Mouse (Mus musculus): ENCODE measurements around the gene Ppp4c. TPM values are rescaled to one million over a fixed set of nuclear protein-coding genes. Genes with fewer than 3 reads are reported as not detected.

The Ppp4c gene
- total RNA-seq, 2 experiments from 2014 or later, result 49.0 to 51.8 TPM

GRCm38 (mm10) chr7:126802134-126802889, 10.0 kb upstream of the Ppp4c start:
- DNase-seq (ENCODE audit: low spot score in 2 of 2), result no peak

GRCm38 (mm10) chr7:126801057-126801422, 8.7 kb upstream of the Ppp4c start:
- no peak for DNase-seq (ENCODE audit: low spot score in 2 of 2)

GRCm38 (mm10) chr7:126800269-126801056, 8.2 kb upstream of the Ppp4c start:
- DNase-seq (ENCODE audit: low spot score in 2 of 2), result no peak

GRCm38 (mm10) chr7:126799468-126800268, 7.4 kb upstream of the Ppp4c start:
- DNase-seq (ENCODE audit: low spot score in 2 of 2), result no peak

- DNase-seq (ENCODE audit: low spot score in 2 of 2), result peak; percentile 95 to 99
These were observed 6.8 kb upstream of the Ppp4c start for GRCm38 (mm10) chr7:126799050-126799467.

GRCm38 (mm10) chr7:126798127-126799049, 6.1 kb upstream of the Ppp4c start:
- no peak for DNase-seq (ENCODE audit: low spot score in 2 of 2)

- DNase-seq (ENCODE audit: low spot score in 2 of 2), result no peak
These were observed 5.3 kb upstream of the Ppp4c start, which contains the start of gene Fam57b for GRCm38 (mm10) chr7:126797411-126798126. Gene Fam57b, plus strand, starts transcription at chr7:126797668.

- DNase-seq (ENCODE audit: low spot score in 2 of 2), result peak; percentile 65 to 75
These were observed 4.1 kb upstream of the Ppp4c start for GRCm38 (mm10) chr7:126796350-126796932.

- DNase-seq (ENCODE audit: low spot score in 2 of 2), result peak in 1 of 2 experiments; percentile 24
These were observed 3.4 kb upstream of the Ppp4c start for GRCm38 (mm10) chr7:126795387-126796317.

- no peak for DNase-seq (ENCODE audit: low spot score in 2 of 2)
These were observed 1.9 kb upstream of the Ppp4c start for GRCm38 (mm10) chr7:126794271-126794605.

GRCm38 (mm10) chr7:126793456-126794270, 1.4 kb upstream of the Ppp4c start:
- DNase-seq (ENCODE audit: low spot score in 2 of 2), result no peak

GRCm38 (mm10) chr7:126792721-126793443, 586 bp upstream of the Ppp4c start:
- DNase-seq (ENCODE audit: low spot score in 2 of 2), result no peak

GRCm38 (mm10) chr7:126789141-126789540, 3.2 kb downstream of the Ppp4c start:
- no peak for DNase-seq (ENCODE audit: low spot score in 2 of 2)

- no peak for DNase-seq (ENCODE audit: low spot score in 2 of 2)
These were observed 6.2 kb downstream of the Ppp4c start for GRCm38 (mm10) chr7:126786142-126786541.

GRCm38 (mm10) chr7:126785056-126785455, 7.2 kb downstream of the Ppp4c start:
- no peak for DNase-seq (ENCODE audit: low spot score in 2 of 2)

GRCm38 (mm10) chr7:126784469-126784868, 7.8 kb downstream of the Ppp4c start:
- DNase-seq (ENCODE audit: low spot score in 2 of 2), result no peak

GRCm38 (mm10) chr7:126782693-126783092, 9.6 kb downstream of the Ppp4c start:
- no peak for DNase-seq (ENCODE audit: low spot score in 2 of 2)
